Mouse (Mus musculus): ENCODE results near the gene Col27a1. TPM values are rescaled to one million over a fixed set of nuclear protein-coding genes. Genes with fewer than 3 reads are reported as not detected.
A peak's percentile ranks its signal among the peaks of the same experiment; 100 is the strongest.

Col27a1 gene
- polyA plus RNA-seq, 1 experiment from 2014 or later = 5.7 TPM

DNA sequence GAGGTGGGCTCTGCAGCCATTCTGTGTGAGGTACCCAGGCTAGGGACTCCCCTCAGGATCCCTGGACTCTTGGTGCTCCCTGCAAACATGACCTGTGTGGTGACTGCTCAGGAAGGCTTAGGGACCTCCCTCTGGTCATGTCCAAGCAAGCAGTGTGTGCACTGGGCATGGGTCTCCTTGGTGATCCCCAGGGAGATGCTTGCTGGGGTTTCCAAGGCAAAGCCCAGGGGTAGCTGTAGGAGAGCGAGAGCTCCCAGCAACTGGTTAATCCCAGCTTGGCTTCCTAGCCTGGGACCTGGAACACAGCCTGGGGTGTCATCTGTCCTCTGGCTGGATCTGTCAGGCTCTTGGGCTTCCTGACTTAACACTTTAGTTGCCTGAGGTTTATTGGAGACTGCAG lies 161.6 kb downstream of the Col27a1 start:
- Histone ChIP-seq H3K27ac (no peak overlapping the region), H3K4me3 (replicated peaks; ENCODE audit: low read depth, low read length) (no peak overlapping the region), H3K9ac (ENCODE audit: low read depth, low read length) (no peak overlapping the region), H3K9me3 (replicated peaks; ENCODE audit: low read length) (no peaks in the 10 kb centered on the region), H3K4me1 (replicated peaks; ENCODE audit: insufficient read depth, low read length) (no peaks in the 10 kb centered on the region), H3K4me2 (ENCODE audit: low read length) (no peak overlapping the region), H3K36me3 (ENCODE audit: insufficient read depth, low read length) (peaks cover 33% of the 10 kb centered on the region), H3K27me3 (ENCODE audit: insufficient read depth, low read length) (no peaks in the 10 kb centered on the region)
- no peak for TF ChIP-seq CTCF (IDR thresholded peaks at IDR 0.05; ENCODE audit: low read depth)
- no peak for ATAC-seq (replicated peaks; ENCODE audit: low FRiP score, low read depth)
- DNase-seq (ENCODE audit: low spot score) = no peak
- WGBS = 50% methylated on average over 1 of the region's 1 CpGs

DNA sequence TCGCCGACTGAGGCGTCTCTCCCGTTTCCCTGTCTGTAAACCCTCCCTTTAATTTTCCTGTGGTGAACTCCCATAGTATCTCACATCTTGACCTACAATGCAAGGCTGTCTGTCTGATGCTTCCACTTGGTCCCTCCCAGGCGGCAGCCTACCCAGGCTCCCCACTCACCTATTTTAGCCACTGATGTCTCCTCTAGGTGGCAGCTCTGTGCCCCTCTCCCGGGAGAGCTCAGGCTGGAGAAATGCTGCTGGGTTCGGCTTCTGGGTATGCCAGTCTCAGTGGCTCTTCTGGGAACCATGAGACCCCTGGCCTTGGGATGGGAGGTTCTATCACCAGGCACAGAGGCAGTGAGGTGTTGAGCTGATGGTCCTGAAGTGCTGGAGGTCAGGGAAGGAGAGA lies 163.7 kb downstream of the Col27a1 start:
- no peaks in the 10 kb centered on the region for H3K9me3 ChIP-seq (replicated peaks; ENCODE audit: low read length)
- 73% methylated on average over 7 of the region's 7 CpGs for WGBS
- ATAC-seq (replicated peaks; ENCODE audit: low FRiP score, low read depth) = no peak

DNA sequence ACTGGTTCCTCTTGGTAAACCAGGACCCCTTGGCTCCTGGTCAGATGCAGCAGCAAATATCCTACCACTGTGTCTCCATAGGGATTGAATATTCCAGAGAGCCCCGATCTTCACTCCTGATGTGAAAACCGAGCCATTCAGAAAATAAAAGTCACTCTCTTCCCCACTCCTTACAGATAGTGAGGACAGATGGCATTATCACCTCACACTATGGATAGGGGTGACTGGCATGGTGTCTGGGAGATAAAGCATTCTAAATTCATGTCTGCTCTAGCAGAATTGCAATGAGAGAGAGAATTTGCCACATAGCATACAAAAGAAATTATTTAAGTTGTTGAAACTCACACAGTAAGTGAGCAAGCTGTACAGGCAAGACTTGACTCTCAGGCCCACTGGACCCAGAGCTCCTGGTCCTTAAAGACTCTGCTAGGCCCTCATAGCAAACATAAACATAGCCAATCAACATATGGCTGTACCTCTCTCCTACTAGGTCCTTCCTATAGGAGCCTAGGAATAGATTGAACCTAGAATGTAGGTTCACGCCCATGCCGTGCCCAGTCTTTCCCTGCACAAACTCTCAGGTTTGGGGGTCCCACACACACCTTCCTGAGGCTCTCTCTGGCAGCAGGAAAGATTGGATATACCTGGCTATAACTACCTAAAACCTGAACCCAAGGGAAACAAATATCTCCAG lies 169.0 kb downstream of the Col27a1 start:
- H3K4me1 ChIP-seq (replicated peaks; ENCODE audit: insufficient read depth, low read length) = no peaks in the 10 kb centered on the region
- no peaks in the 10 kb centered on the region for H3K9me3 ChIP-seq (replicated peaks; ENCODE audit: low read length)
- TF ChIP-seq CTCF (IDR thresholded peaks at IDR 0.05; ENCODE audit: low read depth) = no peak
- H3K36me3 ChIP-seq (ENCODE audit: insufficient read depth, low read length) = peaks cover 45% of the 10 kb centered on the region
- DNase-seq (ENCODE audit: low spot score) = no peak
- WGBS = 85% methylated on average over 4 of the region's 4 CpGs
- no peak for ATAC-seq (replicated peaks; ENCODE audit: low FRiP score, low read depth)
- H3K9ac ChIP-seq (ENCODE audit: low read depth, low read length) = no peak overlapping the region
- no peaks in the 10 kb centered on the region for H3K27me3 ChIP-seq (ENCODE audit: insufficient read depth, low read length)
- H3K27ac ChIP-seq = no peak overlapping the region
- H3K4me2 ChIP-seq (ENCODE audit: low read length) = no peak overlapping the region
- no peak overlapping the region for H3K4me3 ChIP-seq (replicated peaks; ENCODE audit: low read depth, low read length)

More for the DNA sequence above, 163.7 kb downstream of the Col27a1 start:
- DNase-seq (ENCODE audit: low spot score) = no peak
- Histone ChIP-seq H3K4me3 (replicated peaks; ENCODE audit: low read depth, low read length) (no peak overlapping the region), H3K4me1 (replicated peaks; ENCODE audit: insufficient read depth, low read length) (no peaks in the 10 kb centered on the region), H3K27me3 (ENCODE audit: insufficient read depth, low read length) (no peaks in the 10 kb centered on the region), H3K27ac (no peak overlapping the region), H3K4me2 (ENCODE audit: low read length) (no peak overlapping the region), H3K36me3 (ENCODE audit: insufficient read depth, low read length) (peaks cover 46% of the 10 kb centered on the region), H3K9ac (ENCODE audit: low read depth, low read length) (no peak overlapping the region)
- peak; percentile 54; the same call in 1 of the 2 replicates for TF ChIP-seq CTCF (IDR thresholded peaks at IDR 0.05; ENCODE audit: low read depth)

DNA sequence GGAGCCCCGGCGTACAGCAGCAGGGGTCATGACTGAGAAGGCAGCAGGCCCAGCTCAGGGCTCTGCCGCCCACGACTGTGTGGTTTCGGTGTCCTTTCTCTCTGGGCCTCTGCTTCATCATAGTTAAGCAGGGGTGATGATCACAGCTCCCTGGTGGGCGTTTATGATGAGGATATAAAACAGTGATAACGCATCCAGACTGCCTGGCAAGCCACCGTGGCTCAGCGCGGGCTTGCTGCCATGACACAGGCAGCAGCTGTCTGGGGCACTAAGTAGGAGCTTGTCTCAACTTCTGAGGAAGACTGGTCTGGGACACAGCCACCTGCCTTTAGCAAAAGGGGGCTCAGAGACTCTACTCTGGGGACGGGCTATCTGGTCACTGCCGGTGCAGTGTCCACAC lies 169.7 kb downstream of the Col27a1 start:
- no peak for TF ChIP-seq CTCF (IDR thresholded peaks at IDR 0.05; ENCODE audit: low read depth)
- WGBS = 73% methylated on average over 12 of the region's 12 CpGs
- no peaks in the 10 kb centered on the region for H3K4me1 ChIP-seq (replicated peaks; ENCODE audit: insufficient read depth, low read length)
- H3K9ac ChIP-seq (ENCODE audit: low read depth, low read length) = no peak overlapping the region
- H3K4me2 ChIP-seq (ENCODE audit: low read length) = no peak overlapping the region
- no peak overlapping the region for H3K4me3 ChIP-seq (replicated peaks; ENCODE audit: low read depth, low read length)
- H3K27ac ChIP-seq = no peak overlapping the region
- H3K36me3 ChIP-seq (ENCODE audit: insufficient read depth, low read length) = peaks cover 45% of the 10 kb centered on the region
- H3K27me3 ChIP-seq (ENCODE audit: insufficient read depth, low read length) = no peaks in the 10 kb centered on the region
- no peaks in the 10 kb centered on the region for H3K9me3 ChIP-seq (replicated peaks; ENCODE audit: low read length)
- DNase-seq (ENCODE audit: low spot score) = no peak
- ATAC-seq (replicated peaks; ENCODE audit: low FRiP score, low read depth) = no peak

DNA sequence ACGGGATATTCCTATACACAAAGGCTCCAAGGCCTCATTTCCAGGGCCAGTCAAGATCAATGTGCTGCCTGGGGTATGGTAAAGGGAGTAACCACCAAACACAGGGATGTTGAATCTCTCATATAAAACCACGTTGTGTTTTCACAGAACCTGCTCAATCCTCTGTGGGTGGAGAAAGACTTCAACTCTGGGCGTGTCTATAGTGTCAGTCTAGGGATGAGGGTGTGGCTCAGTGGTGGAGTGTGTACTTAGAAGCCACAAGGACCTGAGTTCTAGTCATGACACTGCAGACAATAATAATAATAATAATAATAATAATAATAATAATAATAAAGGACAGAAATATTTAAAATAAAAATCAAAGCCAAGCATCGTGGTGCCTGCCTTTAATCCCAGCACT lies 170.5 kb downstream of the Col27a1 start:
- Histone ChIP-seq H3K4me1 (replicated peaks; ENCODE audit: insufficient read depth, low read length) (no peaks in the 10 kb centered on the region), H3K36me3 (ENCODE audit: insufficient read depth, low read length) (peaks cover 38% of the 10 kb centered on the region), H3K27me3 (ENCODE audit: insufficient read depth, low read length) (no peaks in the 10 kb centered on the region), H3K4me2 (ENCODE audit: low read length) (no peak overlapping the region), H3K27ac (no peak overlapping the region), H3K9ac (ENCODE audit: low read depth, low read length) (no peak overlapping the region), H3K9me3 (replicated peaks; ENCODE audit: low read length) (no peaks in the 10 kb centered on the region), H3K4me3 (replicated peaks; ENCODE audit: low read depth, low read length) (no peak overlapping the region)
- no peak for TF ChIP-seq CTCF (IDR thresholded peaks at IDR 0.05; ENCODE audit: low read depth)
- WGBS = 90% methylated on average over 4 of the region's 4 CpGs
- DNase-seq (ENCODE audit: low spot score) (no peak), ATAC-seq (replicated peaks; ENCODE audit: low FRiP score, low read depth) (no peak)

MicroRNAs encoded within 50 kb of the gene (microRNA counts, 519-probe panel; counts per million panel counts)
- 330 counts per million, percentile 68 among the panel's probes with 10 or more counts for microRNA mmu-miR-455

Small RNA genes lying within 50 kb of the gene (microRNA-seq; reads per million reads assigned to microRNA genes)
- 1,147 reads per million, percentile 79 among the genes with 10 or more reads in this experiment for gene Mir455

Other genes starting within 250 kb of the Col27a1 start
- gene Zfp618, start 248.4 kb upstream of the Col27a1 start, polyA plus RNA-seq (2015; fragmentation: Nextera tagmentation; extraction: Ambion mirVana) = 26.6 and 27.6 TPM in 2 replicates
- gene Ambp, start 59.2 kb upstream of the Col27a1 start, polyA plus RNA-seq (2015; fragmentation: Nextera tagmentation; extraction: Ambion mirVana) = 2.3 and 2.5 TPM in 2 replicates
- gene Kif12, start 41.9 kb upstream of the Col27a1 start, polyA plus RNA-seq (2015; fragmentation: Nextera tagmentation; extraction: Ambion mirVana) = 98.4 and 108 TPM in 2 replicates
- not detected in 2 replicates for gene Orm1, start 130.6 kb downstream of the Col27a1 start, polyA plus RNA-seq (2015; fragmentation: Nextera tagmentation; extraction: Ambion mirVana)
- gene Orm3, start 142.2 kb downstream of the Col27a1 start, polyA plus RNA-seq (2015; fragmentation: Nextera tagmentation; extraction: Ambion mirVana) = not detected in 2 replicates
- gene Orm2, start 148.4 kb downstream of the Col27a1 start, polyA plus RNA-seq (2015; fragmentation: Nextera tagmentation; extraction: Ambion mirVana) = not detected in 2 replicates
- gene Akna, start 189.3 kb downstream of the Col27a1 start, polyA plus RNA-seq (2015; fragmentation: Nextera tagmentation; extraction: Ambion mirVana) = 2.9 and 3.3 TPM in 2 replicates